Mouse (Mus musculus) kidney, adult 2 months (tissue): ENCODE measurements around the gene Cers4.

Experiments
- CTCF ChIP-seq: fragments of 200-500 bp; conservative IDR thresholded peaks from 2 replicates; pipeline ENCODE4 v1.5.1; 2011; ENCODE audit warnings: low read depth, mild to moderate bottlenecking, control low read depth, low read length, moderate library complexity, mixed read lengths; ENCODE audit not compliant: insufficient read depth, insufficient read length
- POLR2A ChIP-seq: fragments of 200-500 bp; IDR thresholded peaks from one replicate; pipeline ENCODE4 v1.6.1; 2011; ENCODE audit warnings: low read depth, low read length, control low read depth

GRCm38 (mm10) chr8:4492851-4493685 lies at the start of gene Cers4:
- no peak for TF ChIP-seq CTCF
- peak; percentile 36 for TF ChIP-seq POLR2A
